Mouse (Mus musculus): Measurements from ENCODE around the gene Taf6. TPM values are rescaled to one million over a fixed set of nuclear protein-coding genes. Genes with fewer than 3 reads are reported as not detected.
A peak's percentile ranks its signal among the peaks of the same experiment; 100 is the strongest.

The Taf6 gene
- polyA plus RNA-seq, 1 experiment from 2014 or later = 155 TPM

MicroRNAs within 50 kb of the gene (microRNA counts, 519-probe panel; counts per million panel counts)
- microRNA mmu-miR-106b (6,015 counts per million, percentile 91 among the panel's probes with 10 or more counts), microRNA mmu-miR-25 (8,688 counts per million, percentile 99 among the panel's probes with 10 or more counts), microRNA mmu-miR-93 (6,775 counts per million, percentile 96 among the panel's probes with 10 or more counts)

Small RNA genes within 50 kb of the gene (microRNA-seq; reads per million reads assigned to microRNA genes)
- gene Mir106b (15,674 reads per million, percentile 97 among the genes with 10 or more reads in this experiment), gene Mir25 (1,446 reads per million, percentile 77 among the genes with 10 or more reads in this experiment), gene Mir93 (23,736 reads per million, percentile 99 among the genes with 10 or more reads in this experiment)

Other genes starting within 250 kb of the Taf6 start
- not detected in 2 replicates for gene Gjc3, start 224.4 kb downstream of the Taf6 start, polyA plus RNA-seq (2016; fragmentation: Nextera tagmentation; extraction: Ambion mirVana)
- gene Azgp1, start 205.9 kb downstream of the Taf6 start, polyA plus RNA-seq (2016; fragmentation: Nextera tagmentation; extraction: Ambion mirVana) = not detected in 2 replicates
- gene Smok3a, start 166.2 kb downstream of the Taf6 start, polyA plus RNA-seq (2016; fragmentation: Nextera tagmentation; extraction: Ambion mirVana) = not detected in 2 replicates
- gene Smok3b, start 166.0 kb downstream of the Taf6 start, polyA plus RNA-seq (2016; fragmentation: Nextera tagmentation; extraction: Ambion mirVana) = not detected in 2 replicates
- not detected in 2 replicates for gene Smok3c, start 134.3 kb downstream of the Taf6 start, polyA plus RNA-seq (2016; fragmentation: Nextera tagmentation; extraction: Ambion mirVana)
- 25.2 and 25.3 TPM in 2 replicates for gene Zkscan1, start 102.4 kb downstream of the Taf6 start, polyA plus RNA-seq (2016; fragmentation: Nextera tagmentation; extraction: Ambion mirVana)
- 98.4 and 105 TPM in 2 replicates for gene Zscan21, start 70.5 kb downstream of the Taf6 start, polyA plus RNA-seq (2016; fragmentation: Nextera tagmentation; extraction: Ambion mirVana)
- 37.0 and 38.7 TPM in 2 replicates for gene Zfp113, start 31.7 kb downstream of the Taf6 start, polyA plus RNA-seq (2016; fragmentation: Nextera tagmentation; extraction: Ambion mirVana)
- 348 and 351 TPM in 2 replicates for gene Cops6, start 26.4 kb downstream of the Taf6 start, polyA plus RNA-seq (2016; fragmentation: Nextera tagmentation; extraction: Ambion mirVana)
- 32.7 TPM in 2 replicates for gene Ap4m1, start 15.4 kb downstream of the Taf6 start, polyA plus RNA-seq (2016; fragmentation: Nextera tagmentation; extraction: Ambion mirVana)
- gene Mcm7, start 15.0 kb downstream of the Taf6 start, polyA plus RNA-seq (2016; fragmentation: Nextera tagmentation; extraction: Ambion mirVana) = 444 and 449 TPM in 2 replicates
- gene Cnpy4, start within 50 bp of the Taf6 start, polyA plus RNA-seq (2016; fragmentation: Nextera tagmentation; extraction: Ambion mirVana) = 51.4 and 56.7 TPM in 2 replicates
- 8.9 and 10.4 TPM in 2 replicates for gene Mblac1, start 6.9 kb upstream of the Taf6 start, polyA plus RNA-seq (2016; fragmentation: Nextera tagmentation; extraction: Ambion mirVana)
- not detected in 2 replicates for gene Nxpe5, start 38.4 kb upstream of the Taf6 start, polyA plus RNA-seq (2016; fragmentation: Nextera tagmentation; extraction: Ambion mirVana)
- 38.9 and 41.5 TPM in 2 replicates for gene Lamtor4, start 68.0 kb upstream of the Taf6 start, polyA plus RNA-seq (2016; fragmentation: Nextera tagmentation; extraction: Ambion mirVana)
- 5.3 and 5.5 TPM in 2 replicates for gene BC037034, start 76.6 kb upstream of the Taf6 start, polyA plus RNA-seq (2016; fragmentation: Nextera tagmentation; extraction: Ambion mirVana)
- gene Gal3st4, start 85.4 kb upstream of the Taf6 start, polyA plus RNA-seq (2016; fragmentation: Nextera tagmentation; extraction: Ambion mirVana) = 3.1 and 3.9 TPM in 2 replicates
- 0.09 TPM in 2 replicates for gene Gm43720, start 92.5 kb upstream of the Taf6 start, polyA plus RNA-seq (2016; fragmentation: Nextera tagmentation; extraction: Ambion mirVana)
- gene Gpc2, start 92.6 kb upstream of the Taf6 start, polyA plus RNA-seq (2016; fragmentation: Nextera tagmentation; extraction: Ambion mirVana) = 34.8 and 36.7 TPM in 2 replicates
- 3.8 and 4.1 TPM in 2 replicates for gene Stag3, start 92.8 kb upstream of the Taf6 start, polyA plus RNA-seq (2016; fragmentation: Nextera tagmentation; extraction: Ambion mirVana)
- gene Pvrig, start 154.5 kb upstream of the Taf6 start, polyA plus RNA-seq (2016; fragmentation: Nextera tagmentation; extraction: Ambion mirVana) = not detected in 2 replicates